ENCODE assay signal across 21 mouse cellular contexts in genomic region chr2:57178056-57178455, GRCm38 (mm10). TPM values are rescaled to one million over a fixed set of nuclear protein-coding genes. Genes with fewer than 3 reads are reported as not detected.
A peak's percentile ranks its signal among the peaks of the same experiment; 100 is the strongest.
DNase-seq lines count a peak whose midpoint lies in the region; ATAC-seq lines count a peak whose summit lies in the region.
"Had no signal": no experiment of that assay in that cellular context is flagged by ENCODE, and none has a peak within 500 bp of the region (broad histone marks: within the 10 kb centered on the region; RNA-seq: fewer than 3 reads in every experiment).

No protein-coding gene starts in this region.

- H3K27ac ChIP-seq in midbrain, embryonic 11.5 days (ENCODE audit: low read depth, low read length): no peak overlapping the region
- H3K27ac ChIP-seq in midbrain, embryonic 14.5 days (replicated peaks; ENCODE audit: low read depth, low read length): no peak overlapping the region
- H3K27ac ChIP-seq: embryonic facial prominence, embryonic 15.5 days; forebrain, embryonic 10.5 days; gastrocnemius, adult 2 months; hindbrain, embryonic 12.5 days; kidney, embryonic 15.5 days; stomach, embryonic 15.5 days had no signal

- H3K4me3 ChIP-seq in midbrain, embryonic 11.5 days (ENCODE audit: low read depth, low read length): no peak overlapping the region
- no peak overlapping the region for H3K4me3 ChIP-seq in midbrain, embryonic 14.5 days (replicated peaks; ENCODE audit: low read depth, low read length)
- H3K4me3 ChIP-seq: embryonic facial prominence, embryonic 15.5 days; forebrain, embryonic 10.5 days; gastrocnemius, adult 2 months; hindbrain, embryonic 12.5 days; kidney, embryonic 15.5 days; stomach, embryonic 15.5 days had no signal

- no peak overlapping the region for H3K9ac ChIP-seq in midbrain, embryonic 11.5 days (ENCODE audit: low read length)
- H3K9ac ChIP-seq in midbrain, embryonic 14.5 days (replicated peaks; ENCODE audit: low read length): no peak overlapping the region
- H3K9ac ChIP-seq: embryonic facial prominence, embryonic 15.5 days; hindbrain, embryonic 12.5 days; kidney, embryonic 15.5 days; stomach, embryonic 15.5 days had no signal

- H3K27me3 ChIP-seq in midbrain, embryonic 11.5 days (ENCODE audit: control insufficient read depth, insufficient read depth, low read length): no peaks in the 10 kb centered on the region
- no peaks in the 10 kb centered on the region for H3K27me3 ChIP-seq in midbrain, embryonic 14.5 days (ENCODE audit: control insufficient read depth, insufficient read depth, low read length)
- H3K27me3 ChIP-seq: embryonic facial prominence, embryonic 15.5 days; hindbrain, embryonic 12.5 days; kidney, embryonic 15.5 days; Patski; stomach, embryonic 15.5 days had no signal

- H3K36me3 ChIP-seq in midbrain, embryonic 11.5 days (ENCODE audit: control insufficient read depth, insufficient read depth, low read length): no peaks in the 10 kb centered on the region
- H3K36me3 ChIP-seq in midbrain, embryonic 14.5 days (ENCODE audit: control insufficient read depth, insufficient read depth, low read length): no peaks in the 10 kb centered on the region
- H3K36me3 ChIP-seq: embryonic facial prominence, embryonic 15.5 days; forebrain, embryonic 10.5 days; hindbrain, embryonic 12.5 days; kidney, embryonic 15.5 days; stomach, embryonic 15.5 days had no signal

- DNase-seq in frontal cortex, postnatal 36 days (ENCODE audit: low spot score in 2 of 2): peak; percentile 30 to 53
- DNase-seq in frontal cortex, postnatal 10 days (ENCODE audit: low spot score in 2 of 2): no peak
- peak; percentile 8 for DNase-seq in midbrain, embryonic 11.5 days (ENCODE audit: low spot score, missing footprints)
- no peak for DNase-seq in midbrain, embryonic 14.5 days
- DNase-seq in fibroblast of lung, adult 2 months (ENCODE audit: low read depth): peak; percentile 16
- DNase-seq in natural killer cell, adult 2 months (ENCODE audit: low spot score in 2 of 2): no peak
- no peak for DNase-seq in cerebellum, adult 9-11 months
- DNase-seq: cerebellum, adult 2 months; gastrocnemius, adult 2 months; kidney, adult 11 months; kidney, postnatal 4 days; lung, postnatal 4 days; thymus, adult 18-20 months; thymus, postnatal 4 days had no signal

- no peaks in the 10 kb centered on the region for H3K9me3 ChIP-seq in midbrain, embryonic 11.5 days (ENCODE audit: control insufficient read depth, low read length)
- no peaks in the 10 kb centered on the region for H3K9me3 ChIP-seq in midbrain, embryonic 14.5 days (ENCODE audit: control insufficient read depth, low read length)
- H3K9me3 ChIP-seq: embryonic facial prominence, embryonic 15.5 days; forebrain, embryonic 10.5 days; hindbrain, embryonic 12.5 days; kidney, embryonic 15.5 days; stomach, embryonic 15.5 days had no signal

- 89% methylated on average over 6 of the region's 6 CpGs for WGBS in midbrain, embryonic 11.5 days
- WGBS in midbrain, embryonic 14.5 days: 91% methylated on average over 6 of the region's 6 CpGs

- H3K4me2 ChIP-seq in midbrain, embryonic 11.5 days: no peak overlapping the region
- no peak overlapping the region for H3K4me2 ChIP-seq in midbrain, embryonic 14.5 days (ENCODE audit: low read length)
- H3K4me2 ChIP-seq: embryonic facial prominence, embryonic 15.5 days; hindbrain, embryonic 12.5 days; kidney, embryonic 15.5 days; stomach, embryonic 15.5 days had no signal

- no peak for ATAC-seq in midbrain, embryonic 11.5 days (ENCODE audit: low FRiP score)
- no peak for ATAC-seq in midbrain, embryonic 14.5 days (ENCODE audit: low FRiP score, low TSS enrichment)
- ATAC-seq: forebrain, embryonic 16.5 days; Patski had no signal

- H3K4me1 ChIP-seq in midbrain, embryonic 11.5 days (ENCODE audit: control insufficient read depth, insufficient read depth, low read length): no peaks in the 10 kb centered on the region
- no peaks in the 10 kb centered on the region for H3K4me1 ChIP-seq in midbrain, embryonic 14.5 days (ENCODE audit: control insufficient read depth, insufficient read depth, low read length)
- H3K4me1 ChIP-seq: stomach, embryonic 15.5 days had no signal

RNA-seq across cellular contexts. Expression of gene Nr4a2, which starts 54.3 kb away (rescaled TPM):
- 16.9 and 17.4 TPM in 2 replicates for polyA plus RNA-seq in midbrain, embryonic 11.5 days (2014; fragmentation: Nextera tagmentation; extraction: Ambion mirVana)
- 23.8 and 30.9 TPM in 2 replicates for polyA plus RNA-seq in midbrain, embryonic 14.5 days (2014; fragmentation: Nextera tagmentation; extraction: Ambion mirVana)

RNA-seq across cellular contexts. Expression of gene Gpd2, which starts 59.4 kb away (rescaled TPM):
- 14.6 and 15.8 TPM in 2 replicates for polyA plus RNA-seq in midbrain, embryonic 11.5 days (2014; fragmentation: Nextera tagmentation; extraction: Ambion mirVana)
- 12.1 and 13.7 TPM in 2 replicates for polyA plus RNA-seq in midbrain, embryonic 14.5 days (2014; fragmentation: Nextera tagmentation; extraction: Ambion mirVana)

Comparison
In these comparisons a context has a peak if more than half of its experiments do, and no peak if none do; other contexts are left out.
1. DNase-seq: peak in frontal cortex, postnatal 36 days (2 of 2), midbrain, embryonic 11.5 days (single experiment) and fibroblast of lung, adult 2 months (single experiment); none in frontal cortex, postnatal 10 days (0 of 2), midbrain, embryonic 14.5 days (single experiment), natural killer cell, adult 2 months (0 of 2) and cerebellum, adult 9-11 months (single experiment).